Mouse (Mus musculus) midbrain, embryonic 15.5 days (tissue): ENCODE results near the gene Hba-a1. TPM values are rescaled to one million over a fixed set of nuclear protein-coding genes. Genes with fewer than 3 reads are reported as not detected.
"Not testable (repeated sequence)": the region's sequence is repeated elsewhere in the genome, so short reads cannot be mapped to it uniquely, and the experiment has no call there.

Source experiments
- ATAC-seq: fragments of 200-750 bp; cut with Nextera tagmentation; replicated peaks from 2 replicates; pipeline ENCODE4 v1.8.0; 2017; ENCODE audit warnings: moderate TSS enrichment
- H3K27ac ChIP-seq: fragments of 300-500 bp; sonication (generic); 2 replicates; pipeline ENCODE4 v1.5.1; 2015; ENCODE audit warnings: mild to moderate bottlenecking, inconsistent platforms
- H3K27me3 ChIP-seq: fragments of 300-500 bp; sonication (generic); replicated peaks from 2 replicates; pipeline ENCODE4 v1.6.1; 2015; ENCODE audit warnings: inconsistent platforms
- H3K36me3 ChIP-seq: fragments of 300-500 bp; sonication (generic); replicated peaks from 2 replicates; pipeline ENCODE4 v1.6.1; 2015; ENCODE audit warnings: inconsistent platforms
- H3K4me1 ChIP-seq: fragments of 300-500 bp; sonication (generic); 2 replicates; pipeline ENCODE4 v1.6.1; 2015; ENCODE audit warnings: inconsistent platforms
- H3K4me2 ChIP-seq: fragments of 300-500 bp; sonication (generic); 2 replicates; pipeline ENCODE4 v1.6.1; 2015; ENCODE audit warnings: inconsistent platforms, mild to moderate bottlenecking, moderate library complexity
- H3K4me3 ChIP-seq: fragments of 300-500 bp; sonication (generic); 2 replicates; pipeline ENCODE4 v1.5.1; 2015; ENCODE audit warnings: mild to moderate bottlenecking, inconsistent platforms
- H3K9ac ChIP-seq: fragments of 300-500 bp; sonication (generic); 2 replicates; pipeline ENCODE4 v1.6.1; 2015; ENCODE audit warnings: mild to moderate bottlenecking, inconsistent platforms
- H3K9me3 ChIP-seq: fragments of 300-500 bp; sonication (generic); 2 replicates; pipeline ENCODE4 v1.6.1; 2016; ENCODE audit warnings: inconsistent platforms
- WGBS: fragments of 180-500 bp; shearing (Covaris S2); methylation state at CpG from one replicate; pipeline ENCODE4 v1.1.7; 2015; ENCODE audit warnings: mixed read lengths; 5-methylcytosine and 5-hydroxymethylcytosine counted together
- polyA plus RNA-seq: library from polyadenylated mRNA; unstranded; fragments of >200 nt; fragmentation: Nextera tagmentation; extraction: Ambion mirVana; gene quantifications from 2 replicates; pipeline ENCODE4 v1.2.1, GENCODE M21; 2015

Gene Hba-a1
- 2,454 and 3,091 TPM in 2 replicates for polyA plus RNA-seq

GRCm38 (mm10) chr11:32283091-32283777 is at the start of gene Hba-a1:
Gene Hba-a1 (plus strand): TSS chr11:32283511.
- not testable (repeated sequence) for H3K27ac ChIP-seq, H3K4me2 ChIP-seq, H3K4me1 ChIP-seq, H3K4me3 ChIP-seq, ATAC-seq, H3K27me3 ChIP-seq, H3K9me3 ChIP-seq, H3K9ac ChIP-seq, H3K36me3 ChIP-seq
- WGBS, result 70% methylated on average over 1 of the region's 5 CpGs

- no peak overlapping the region for H3K27ac ChIP-seq
- H3K4me3 ChIP-seq, result no peak overlapping the region
- no peaks in the 10 kb centered on the region for H3K9me3 ChIP-seq
- H3K4me2 ChIP-seq, result no peak overlapping the region
- no peaks in the 10 kb centered on the region for H3K27me3 ChIP-seq
- H3K9ac ChIP-seq, result no peak overlapping the region
- ATAC-seq, result no peak
- H3K4me1 ChIP-seq, result peaks cover 26% of the 10 kb centered on the region
- H3K36me3 ChIP-seq, result peaks cover 19% of the 10 kb centered on the region
- WGBS, result 88% methylated on average over 3 of the region's 3 CpGs
Measured at GRCm38 (mm10) chr11:32233895-32234294, 49.4 kb upstream of the Hba-a1 start.

DNA sequence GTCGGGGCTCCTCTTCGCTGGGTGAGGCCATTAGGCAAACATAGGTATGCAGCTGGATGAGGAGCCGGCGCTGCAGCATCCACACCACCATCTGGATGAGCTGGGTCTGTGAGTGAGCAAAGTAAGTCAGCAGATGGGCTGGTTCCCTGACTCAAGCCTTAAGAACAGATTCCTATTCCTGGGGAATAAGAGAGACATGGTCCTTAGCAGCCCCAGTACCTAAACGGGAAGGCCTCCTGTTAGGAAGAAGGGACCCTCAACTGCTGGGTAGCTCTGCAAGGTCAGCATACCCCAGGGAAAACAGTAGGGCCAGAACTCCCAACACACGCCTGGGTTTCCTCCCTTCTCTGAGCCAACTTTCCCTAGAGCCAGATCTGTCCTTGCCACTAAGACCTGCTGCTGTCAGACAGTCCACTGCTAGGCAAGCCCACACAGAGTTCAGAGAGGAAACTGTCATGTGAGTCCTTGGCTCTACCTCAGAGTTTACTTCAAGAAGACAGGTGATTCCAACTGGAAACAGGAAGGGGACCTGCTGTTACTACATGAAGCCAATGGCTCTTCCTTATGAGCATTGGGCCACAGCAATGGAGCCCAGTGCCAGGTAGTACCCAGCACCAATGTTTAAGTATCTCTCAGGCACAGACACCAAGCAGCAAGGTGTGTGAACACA is 48.4 kb upstream of the Hba-a1 start:
- peaks cover 26% of the 10 kb centered on the region for H3K36me3 ChIP-seq
- no peaks in the 10 kb centered on the region for H3K27me3 ChIP-seq
- no peak for ATAC-seq
- no peaks in the 10 kb centered on the region for H3K9me3 ChIP-seq
- 91% methylated on average over 6 of the region's 6 CpGs for WGBS
- H3K9ac ChIP-seq, result no peak overlapping the region
- H3K4me2 ChIP-seq, result no peak overlapping the region
- H3K27ac ChIP-seq, result peak overlapping the region; percentile 60
- peaks cover 26% of the 10 kb centered on the region for H3K4me1 ChIP-seq
- no peak overlapping the region for H3K4me3 ChIP-seq

DNA sequence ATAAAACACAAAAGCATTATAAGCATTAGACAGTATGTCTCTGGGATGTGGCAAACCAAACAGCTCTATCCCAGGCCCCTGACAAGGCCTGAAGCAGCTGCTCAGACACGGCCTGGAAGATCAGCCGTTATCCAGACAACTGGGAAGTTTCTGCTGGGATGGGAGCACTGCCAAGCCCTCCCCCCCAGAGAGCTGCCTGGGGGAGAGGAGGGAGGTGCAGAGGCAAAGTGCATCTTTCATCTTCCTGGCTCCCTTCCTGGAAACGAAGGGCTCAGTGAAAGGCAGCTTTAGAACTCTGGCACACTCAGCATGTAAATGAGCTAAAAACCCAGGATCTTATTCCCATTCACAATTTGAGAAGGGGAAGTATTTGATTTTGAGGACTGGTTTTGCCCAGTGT is 47.7 kb upstream of the Hba-a1 start:
- Histone ChIP-seq H3K9me3 (no peaks in the 10 kb centered on the region), H3K27ac (peak overlapping the region; percentile 60), H3K9ac (no peak overlapping the region), H3K4me3 (no peak overlapping the region), H3K27me3 (no peaks in the 10 kb centered on the region), H3K36me3 (peaks cover 26% of the 10 kb centered on the region), H3K4me1 (peaks cover 26% of the 10 kb centered on the region), H3K4me2 (no peak overlapping the region)
- WGBS, result 35% methylated on average over 3 of the region's 3 CpGs
- peak; percentile 53; the same call in 1 of the 2 replicates for ATAC-seq

GRCm38 (mm10) chr11:32236132-32236531 is 47.2 kb upstream of the Hba-a1 start:
- Histone ChIP-seq H3K9ac (no peak overlapping the region), H3K4me2 (no peak overlapping the region), H3K9me3 (no peaks in the 10 kb centered on the region), H3K4me1 (peaks cover 26% of the 10 kb centered on the region), H3K36me3 (peaks cover 23% of the 10 kb centered on the region), H3K27ac (peak overlapping the region; percentile 60), H3K27me3 (no peaks in the 10 kb centered on the region), H3K4me3 (no peak overlapping the region)
- peak; percentile 28; the same call in 1 of the 2 replicates for ATAC-seq
- 56% methylated on average over 2 of the region's 2 CpGs for WGBS

DNA sequence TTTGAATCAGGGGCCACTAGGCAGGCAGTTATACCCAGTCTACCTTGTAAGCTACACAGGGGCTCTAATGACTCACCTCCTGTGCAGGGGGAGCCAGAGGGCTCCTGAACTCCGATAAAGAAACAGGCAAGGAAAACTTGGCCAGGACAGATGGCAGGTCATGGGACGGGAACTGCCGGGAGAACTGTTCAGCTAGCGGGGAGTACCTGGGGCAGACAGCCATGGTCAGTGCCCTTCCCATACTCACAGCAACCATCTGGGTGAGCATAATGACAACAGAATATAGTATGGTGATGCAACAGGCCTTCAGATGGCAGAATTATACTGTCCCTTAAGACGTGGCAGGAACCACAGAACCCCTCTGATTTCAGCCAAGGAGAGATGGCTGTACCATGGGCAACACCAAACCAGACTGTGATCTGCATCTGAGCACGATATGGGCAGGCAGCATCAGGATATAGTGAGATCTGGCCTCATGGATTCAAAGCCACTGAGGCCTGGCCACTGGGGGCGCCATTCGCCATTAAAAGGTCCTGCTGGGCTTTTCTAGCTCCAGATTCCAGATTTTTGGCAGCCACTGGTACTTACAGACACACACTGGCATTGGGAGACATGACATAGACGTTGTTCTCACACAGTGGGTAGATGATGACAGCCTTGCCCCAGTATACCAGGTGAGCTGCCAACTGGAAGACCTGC is 46.5 kb upstream of the Hba-a1 start:
- H3K27me3 ChIP-seq, result no peaks in the 10 kb centered on the region
- no peak overlapping the region for H3K4me3 ChIP-seq
- no peak overlapping the region for H3K9ac ChIP-seq
- WGBS, result 60% methylated on average over 9 of the region's 9 CpGs
- ATAC-seq, result no peak
- no peaks in the 10 kb centered on the region for H3K9me3 ChIP-seq
- no peak overlapping the region for H3K4me2 ChIP-seq
- peaks cover 26% of the 10 kb centered on the region for H3K4me1 ChIP-seq
- H3K36me3 ChIP-seq, result peaks cover 16% of the 10 kb centered on the region
- H3K27ac ChIP-seq, result peak overlapping the region; percentile 60

GRCm38 (mm10) chr11:32237411-32237795 is 45.9 kb upstream of the Hba-a1 start:
- Histone ChIP-seq H3K4me2 (no peak overlapping the region), H3K27me3 (no peaks in the 10 kb centered on the region), H3K9ac (no peak overlapping the region), H3K27ac (no peak overlapping the region), H3K4me3 (no peak overlapping the region), H3K36me3 (peaks cover 16% of the 10 kb centered on the region), H3K4me1 (peaks cover 26% of the 10 kb centered on the region), H3K9me3 (no peaks in the 10 kb centered on the region)
- 88% methylated on average over 3 of the region's 3 CpGs for WGBS
- ATAC-seq, result no peak

DNA sequence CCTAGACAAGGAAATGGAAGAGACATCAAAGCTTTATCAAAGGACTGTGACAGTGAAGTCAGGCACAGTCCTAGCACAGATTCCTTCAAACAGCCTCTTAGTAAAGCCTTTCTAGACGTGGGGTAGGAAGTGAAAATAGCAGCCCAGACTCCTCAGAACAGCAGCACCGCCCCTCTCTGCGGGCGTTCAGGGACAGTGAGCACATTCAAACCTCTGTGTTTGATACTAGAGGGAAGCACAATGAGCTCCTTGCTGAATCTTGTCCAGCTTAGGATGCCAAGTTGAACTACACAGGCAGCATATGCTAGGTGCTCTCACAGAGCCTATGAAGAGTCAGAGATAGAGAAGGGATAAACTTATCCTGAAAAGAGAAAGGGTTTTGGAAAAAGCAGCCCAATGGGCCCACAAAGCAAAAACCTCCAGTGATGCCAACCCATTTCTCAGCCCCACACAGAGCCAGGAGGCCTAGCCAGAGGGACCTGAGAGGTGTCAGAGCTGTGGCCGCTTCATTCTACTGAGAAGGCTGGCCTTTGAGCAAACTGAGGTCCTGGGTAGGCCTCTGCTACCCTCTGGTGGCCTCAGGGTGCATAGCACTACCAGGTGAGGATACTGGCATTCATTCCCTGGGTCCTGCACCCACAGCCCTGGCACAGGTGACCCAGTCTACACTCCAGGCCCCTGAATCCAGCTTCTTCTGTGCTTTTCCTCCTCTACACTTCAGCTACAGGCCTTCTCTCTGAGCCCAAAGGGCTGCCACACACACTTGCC is 45.0 kb upstream of the Hba-a1 start:
- Histone ChIP-seq H3K27ac (0 out of 2 replicates have a peak overlapping the region, but pooled peaks have one; percentile 25), H3K9ac (no peak overlapping the region), H3K36me3 (peaks cover 16% of the 10 kb centered on the region), H3K4me1 (peaks cover 26% of the 10 kb centered on the region), H3K9me3 (no peaks in the 10 kb centered on the region), H3K4me2 (no peak overlapping the region), H3K4me3 (no peak overlapping the region), H3K27me3 (no peaks in the 10 kb centered on the region)
- peak; percentile 49; the same call in 1 of the 2 replicates for ATAC-seq
- WGBS, result 62% methylated on average over 5 of the region's 5 CpGs

DNA sequence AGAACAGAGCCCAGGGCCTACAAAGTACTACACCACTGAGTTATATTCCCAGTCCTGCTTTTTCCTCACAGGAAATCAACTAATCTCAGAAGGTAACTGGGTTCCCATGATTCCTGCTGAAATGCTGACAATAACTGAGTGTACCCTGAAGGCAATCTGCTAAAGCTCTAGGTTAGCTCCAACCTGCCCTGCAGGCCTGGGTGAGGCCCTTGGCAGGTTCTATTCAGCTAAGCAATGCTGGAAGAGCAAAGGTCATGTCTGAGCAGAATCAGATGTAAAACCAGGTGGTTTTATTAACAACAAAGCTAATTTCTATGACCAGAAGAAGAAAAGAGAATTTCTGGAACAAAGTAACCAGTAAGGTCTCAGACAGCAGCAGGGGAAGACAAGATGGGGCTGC is 41.9 kb upstream of the Hba-a1 start:
- no peak for ATAC-seq
- Histone ChIP-seq H3K9me3 (no peaks in the 10 kb centered on the region), H3K36me3 (peaks cover 19% of the 10 kb centered on the region), H3K4me2 (no peak overlapping the region), H3K27ac (no peak overlapping the region), H3K27me3 (no peaks in the 10 kb centered on the region), H3K4me1 (peaks cover 9% of the 10 kb centered on the region), H3K9ac (no peak overlapping the region), H3K4me3 (no peak overlapping the region)

DNA sequence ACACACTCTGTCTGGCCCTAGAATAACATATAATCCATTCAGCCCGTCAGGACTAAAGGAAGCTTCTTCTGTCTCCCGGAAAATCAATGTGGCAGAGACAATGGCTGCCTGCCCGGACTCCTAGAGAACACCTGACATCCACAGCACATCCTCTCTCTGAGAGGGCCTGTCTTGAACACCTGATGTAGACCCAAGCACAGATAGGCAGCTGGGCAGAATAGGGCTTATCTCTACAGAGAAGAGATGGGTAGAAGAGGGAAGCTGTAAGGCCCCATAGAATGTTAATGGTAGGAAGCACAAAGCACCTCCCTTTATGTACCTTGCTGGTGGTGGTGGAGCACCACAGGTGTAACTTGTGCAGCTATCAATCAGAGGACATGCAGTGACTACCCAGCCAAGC is 41.1 kb upstream of the Hba-a1 start:
- H3K4me1 ChIP-seq, result peaks cover 1% of the 10 kb centered on the region
- no peaks in the 10 kb centered on the region for H3K27me3 ChIP-seq
- no peak for ATAC-seq
- no peak overlapping the region for H3K4me2 ChIP-seq
- H3K36me3 ChIP-seq, result peaks cover 22% of the 10 kb centered on the region
- no peaks in the 10 kb centered on the region for H3K9me3 ChIP-seq
- 75% methylated on average over 3 of the region's 3 CpGs for WGBS
- H3K27ac ChIP-seq, result no peak overlapping the region
- no peak overlapping the region for H3K4me3 ChIP-seq
- no peak overlapping the region; the same call in 1 of the 2 replicates for H3K9ac ChIP-seq

- 76% methylated on average over 7 of the region's 7 CpGs for WGBS
- H3K36me3 ChIP-seq, result peaks cover 29% of the 10 kb centered on the region
- ATAC-seq, result no peak
Measured at GRCm38 (mm10) chr11:32243205-32243955, 39.9 kb upstream of the Hba-a1 start.

More at GRCm38 (mm10) chr11:32243205-32243955, 39.9 kb upstream of the Hba-a1 start:
- no peaks in the 10 kb centered on the region for H3K27me3 ChIP-seq
- no peak overlapping the region for H3K4me2 ChIP-seq
- H3K4me3 ChIP-seq, result no peak overlapping the region
- H3K9me3 ChIP-seq, result no peaks in the 10 kb centered on the region
- no peak overlapping the region for H3K27ac ChIP-seq
- H3K4me1 ChIP-seq, result no peaks in the 10 kb centered on the region
- H3K9ac ChIP-seq, result no peak overlapping the region
